Mouse (Mus musculus): Measurements from ENCODE around the gene Ttbk2. TPM values are rescaled to one million over a fixed set of nuclear protein-coding genes. Genes with fewer than 3 reads are reported as not detected.

Gene Ttbk2
- total and polyA plus RNA-seq, 2 experiments from 2014 or later: 9.3 to 60.1 TPM

DNA sequence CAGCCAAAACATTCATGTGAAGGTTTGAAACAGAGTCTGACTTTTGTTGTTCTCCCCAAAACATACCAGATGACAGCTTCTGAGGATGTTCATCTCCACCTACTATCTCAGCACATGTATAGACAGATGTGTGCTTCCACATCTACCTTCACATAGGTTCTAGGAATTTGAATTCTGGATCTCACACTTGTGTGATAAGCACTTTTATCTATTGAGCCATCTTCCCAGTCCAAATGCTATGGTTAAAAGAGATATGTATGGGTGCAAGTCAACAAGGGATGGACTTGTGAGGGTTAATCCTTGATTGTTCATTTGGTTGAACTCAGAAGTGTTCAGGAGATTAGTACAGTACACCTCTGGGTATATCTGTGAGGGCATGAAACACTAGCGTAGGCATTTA lies 5.1 kb downstream of the Ttbk2 start:
- H3K36me3 ChIP-seq (ENCODE audit: insufficient read depth, low read length): no peaks in the 10 kb centered on the region
- H3K4me1 ChIP-seq (ENCODE audit: insufficient read depth, low read length): peaks cover 6% of the 10 kb centered on the region; the same call in 1 of the 2 replicates
- H3K4me3 ChIP-seq (ENCODE audit: low read length): no peak overlapping the region
- no peaks in the 10 kb centered on the region for H3K27me3 ChIP-seq (ENCODE audit: insufficient read depth, low read length)
- no peak overlapping the region for H3K9ac ChIP-seq (replicated peaks; ENCODE audit: low read length)
- no peaks in the 10 kb centered on the region for H3K9me3 ChIP-seq (ENCODE audit: low read length)
- ATAC-seq (no peak), DNase-seq (ENCODE audit: low spot score) (no peak)
- H3K4me2 ChIP-seq (ENCODE audit: low read depth, low read length): no peak overlapping the region
- TF ChIP-seq CTCF (IDR thresholded peaks at IDR 0.05; ENCODE audit: low read depth): no peak
- no peak overlapping the region for H3K27ac ChIP-seq
- 95% methylated on average over 1 of the region's 1 CpGs for WGBS

DNA sequence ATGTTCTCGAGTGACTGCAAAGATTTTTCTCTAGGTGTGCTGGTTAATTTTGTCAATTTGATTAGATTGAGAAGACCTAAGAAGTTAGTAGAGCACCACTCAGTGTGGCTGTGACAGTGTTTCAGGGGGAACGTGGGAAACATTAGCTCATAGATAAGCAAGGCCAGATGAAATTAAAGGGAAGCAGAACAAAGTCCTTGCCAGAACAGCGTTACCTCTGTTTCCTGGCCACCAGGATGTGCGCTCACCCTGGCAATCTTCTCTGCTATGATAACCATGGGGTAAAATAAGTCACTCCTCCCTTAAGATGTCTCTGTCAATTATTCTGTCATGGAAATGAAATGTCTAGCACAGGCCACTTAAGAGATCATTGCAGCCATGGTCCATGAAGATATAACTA lies 6.4 kb downstream of the Ttbk2 start:
- ATAC-seq (no peak), DNase-seq (ENCODE audit: low spot score) (no peak)
- Histone ChIP-seq H3K9me3 (ENCODE audit: low read length) (no peaks in the 10 kb centered on the region), H3K4me2 (ENCODE audit: low read depth, low read length) (no peak overlapping the region), H3K36me3 (ENCODE audit: insufficient read depth, low read length) (no peaks in the 10 kb centered on the region), H3K27me3 (ENCODE audit: insufficient read depth, low read length) (no peaks in the 10 kb centered on the region), H3K9ac (replicated peaks; ENCODE audit: low read length) (no peak overlapping the region), H3K27ac (no peak overlapping the region), H3K4me3 (ENCODE audit: low read length) (no peak overlapping the region), H3K4me1 (ENCODE audit: insufficient read depth, low read length) (peaks cover 6% of the 10 kb centered on the region; the same call in 1 of the 2 replicates)
- TF ChIP-seq CTCF (IDR thresholded peaks at IDR 0.05; ENCODE audit: low read depth): no peak
- 93% methylated on average over 4 of the region's 4 CpGs for WGBS

GRCm38 (mm10) chr2:120841211-120841610 lies 9.2 kb downstream of the Ttbk2 start:
- no peak for TF ChIP-seq CTCF (IDR thresholded peaks at IDR 0.05; ENCODE audit: low read depth)

GRCm38 (mm10) chr2:120835167-120835566 lies 15.2 kb downstream of the Ttbk2 start:
- Histone ChIP-seq H3K4me1 (ENCODE audit: insufficient read depth, low read length) (no peaks in the 10 kb centered on the region), H3K4me2 (ENCODE audit: low read depth, low read length) (no peak overlapping the region), H3K27me3 (ENCODE audit: insufficient read depth, low read length) (no peaks in the 10 kb centered on the region), H3K36me3 (ENCODE audit: insufficient read depth, low read length) (no peaks in the 10 kb centered on the region), H3K9me3 (ENCODE audit: low read length) (no peaks in the 10 kb centered on the region), H3K9ac (replicated peaks; ENCODE audit: low read length) (no peak overlapping the region), H3K27ac (no peak overlapping the region), H3K4me3 (ENCODE audit: low read length) (no peak overlapping the region)
- DNase-seq (ENCODE audit: low spot score): no peak
- no peak for ATAC-seq
- WGBS: 93% methylated on average over 4 of the region's 4 CpGs
- no peak for TF ChIP-seq CTCF (IDR thresholded peaks at IDR 0.05; ENCODE audit: low read depth)

More at GRCm38 (mm10) chr2:120841211-120841610, 9.2 kb downstream of the Ttbk2 start:
- H3K4me1 ChIP-seq (ENCODE audit: insufficient read depth, low read length): no peaks in the 10 kb centered on the region
- H3K36me3 ChIP-seq (ENCODE audit: insufficient read depth, low read length): no peaks in the 10 kb centered on the region
- 86% methylated on average over 1 of the region's 1 CpGs for WGBS
- ATAC-seq (no peak), DNase-seq (ENCODE audit: low spot score) (no peak)
- H3K4me2 ChIP-seq (ENCODE audit: low read depth, low read length): no peak overlapping the region
- no peaks in the 10 kb centered on the region for H3K9me3 ChIP-seq (ENCODE audit: low read length)
- no peak overlapping the region for H3K9ac ChIP-seq (replicated peaks; ENCODE audit: low read length)
- H3K27ac ChIP-seq: no peak overlapping the region
- H3K27me3 ChIP-seq (ENCODE audit: insufficient read depth, low read length): no peaks in the 10 kb centered on the region
- H3K4me3 ChIP-seq (ENCODE audit: low read length): no peak overlapping the region

DNA sequence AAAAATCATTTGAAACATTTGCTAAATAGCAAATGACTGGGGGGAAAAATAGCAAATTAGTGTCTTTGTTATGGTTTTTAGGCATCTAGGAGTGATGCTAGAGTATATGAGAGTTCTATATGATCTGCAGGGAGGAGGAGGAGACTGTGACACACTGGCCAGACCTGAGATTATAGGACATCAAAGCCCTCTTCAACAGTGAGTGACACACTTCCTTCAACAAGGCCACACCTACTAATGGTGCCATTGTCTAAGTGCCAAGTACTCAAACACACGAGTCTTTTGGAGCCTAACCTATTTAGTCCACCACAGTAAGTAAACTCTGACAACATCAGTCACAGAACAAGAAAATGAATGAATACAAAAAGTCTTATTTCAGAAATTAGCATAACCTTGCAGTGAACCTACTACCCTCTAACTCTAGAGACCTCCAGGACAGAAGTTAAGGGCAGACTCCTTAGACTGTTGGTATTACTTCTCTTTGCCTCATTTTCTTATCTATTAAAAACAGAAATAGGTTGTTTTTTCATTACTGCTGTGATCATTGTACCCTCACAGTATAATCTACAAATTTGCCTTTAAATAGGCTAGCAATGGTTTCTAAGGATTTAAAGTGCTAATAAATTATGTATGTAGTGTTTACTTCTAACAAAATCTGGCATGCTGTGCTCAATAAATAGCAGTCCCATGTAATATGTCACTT lies 23.3 kb downstream of the Ttbk2 start:
- H3K4me1 ChIP-seq (ENCODE audit: insufficient read depth, low read length): no peaks in the 10 kb centered on the region
- no peak overlapping the region for H3K4me3 ChIP-seq (ENCODE audit: low read length)
- H3K27ac ChIP-seq: no peak overlapping the region
- no peaks in the 10 kb centered on the region for H3K27me3 ChIP-seq (ENCODE audit: insufficient read depth, low read length)
- H3K9ac ChIP-seq (replicated peaks; ENCODE audit: low read length): no peak overlapping the region
- WGBS: 18% methylated on average over 1 of the region's 1 CpGs
- H3K4me2 ChIP-seq (ENCODE audit: low read depth, low read length): no peak overlapping the region
- no peaks in the 10 kb centered on the region for H3K9me3 ChIP-seq (ENCODE audit: low read length)
- ATAC-seq (no peak), DNase-seq (ENCODE audit: low spot score) (no peak)
- H3K36me3 ChIP-seq (ENCODE audit: insufficient read depth, low read length): no peaks in the 10 kb centered on the region
- no peak for TF ChIP-seq CTCF (IDR thresholded peaks at IDR 0.05; ENCODE audit: low read depth)

GRCm38 (mm10) chr2:120770265-120770935 lies 80.0 kb downstream of the Ttbk2 start:
- WGBS: 92% methylated on average over 2 of the region's 2 CpGs
- Histone ChIP-seq H3K4me3 (ENCODE audit: low read length) (no peak overlapping the region), H3K27me3 (ENCODE audit: insufficient read depth, low read length) (no peaks in the 10 kb centered on the region), H3K9ac (replicated peaks; ENCODE audit: low read length) (no peak overlapping the region), H3K36me3 (ENCODE audit: insufficient read depth, low read length) (no peaks in the 10 kb centered on the region; the same call in 1 of the 2 replicates), H3K4me1 (ENCODE audit: insufficient read depth, low read length) (no peaks in the 10 kb centered on the region), H3K27ac (no peak overlapping the region), H3K9me3 (ENCODE audit: low read length) (no peaks in the 10 kb centered on the region), H3K4me2 (ENCODE audit: low read depth, low read length) (no peak overlapping the region)
- ATAC-seq (no peak), DNase-seq (ENCODE audit: low spot score) (no peak)
- TF ChIP-seq CTCF (IDR thresholded peaks at IDR 0.05; ENCODE audit: low read depth): no peak

- H3K9me3 ChIP-seq (ENCODE audit: low read length): no peaks in the 10 kb centered on the region
- peaks cover 7% of the 10 kb centered on the region; the same call in 1 of the 2 replicates for H3K36me3 ChIP-seq (ENCODE audit: insufficient read depth, low read length)
- H3K4me1 ChIP-seq (ENCODE audit: insufficient read depth, low read length): no peaks in the 10 kb centered on the region
- no peak overlapping the region for H3K27ac ChIP-seq
- no peak overlapping the region for H3K4me3 ChIP-seq (ENCODE audit: low read length)
- TF ChIP-seq CTCF (IDR thresholded peaks at IDR 0.05; ENCODE audit: low read depth): no peak
- no peak for ATAC-seq
- H3K9ac ChIP-seq (replicated peaks; ENCODE audit: low read length): no peak overlapping the region
- H3K27me3 ChIP-seq (ENCODE audit: insufficient read depth, low read length): no peaks in the 10 kb centered on the region
- H3K4me2 ChIP-seq (ENCODE audit: low read depth, low read length): no peak overlapping the region
- no peak for DNase-seq (ENCODE audit: low spot score)
Observed at GRCm38 (mm10) chr2:120761922-120762321, 88.5 kb downstream of the Ttbk2 start.

Data from hindbrain, postnatal 0 days (tissue).